Mouse (Mus musculus) liver, embryonic 15.5 days (tissue): ENCODE results near the gene Phlpp1. TPM values are rescaled to one million over a fixed set of nuclear protein-coding genes. Genes with fewer than 3 reads are reported as not detected.

Experiments used
- ATAC-seq: fragments of 200-750 bp; cut with Nextera tagmentation; 2 replicates; pipeline ENCODE4 v1.8.0; 2017; ENCODE audit warnings: moderate number of reproducible peaks, mild to moderate bottlenecking, moderate library complexity; ENCODE audit not compliant: insufficient read depth
- H3K27ac ChIP-seq: fragments of 300-500 bp; sonication (generic); replicated peaks from 2 replicates; pipeline ENCODE4 v1.5.1; 2015; ENCODE audit warnings: mild to moderate bottlenecking, inconsistent platforms
- H3K27me3 ChIP-seq: fragments of 300-500 bp; sonication (generic); 2 replicates; pipeline ENCODE4 v1.6.1; 2015; ENCODE audit warnings: mild to moderate bottlenecking, inconsistent platforms
- H3K36me3 ChIP-seq: fragments of 300-500 bp; sonication (generic); replicated peaks from 2 replicates; pipeline ENCODE4 v1.6.1; 2015; ENCODE audit warnings: moderate library complexity, mild to moderate bottlenecking, inconsistent platforms
- H3K4me1 ChIP-seq: fragments of 300-500 bp; sonication (generic); replicated peaks from 2 replicates; pipeline ENCODE4 v1.6.1; 2015; ENCODE audit warnings: inconsistent platforms
- H3K4me2 ChIP-seq: fragments of 300-500 bp; sonication (generic); 2 replicates; pipeline ENCODE4 v1.6.1; 2015; ENCODE audit warnings: moderate library complexity, mild to moderate bottlenecking, inconsistent platforms
- H3K4me3 ChIP-seq: fragments of 300-500 bp; sonication (generic); replicated peaks from 2 replicates; pipeline ENCODE4 v1.5.1; 2015; ENCODE audit warnings: mild to moderate bottlenecking, inconsistent platforms
- H3K9ac ChIP-seq: fragments of 300-500 bp; sonication (generic); 2 replicates; pipeline ENCODE4 v1.6.1; 2015; ENCODE audit warnings: moderate library complexity, mild to moderate bottlenecking, inconsistent platforms
- H3K9me3 ChIP-seq: fragments of 300-500 bp; sonication (generic); replicated peaks from 2 replicates; pipeline ENCODE4 v1.6.1; 2016; ENCODE audit warnings: inconsistent platforms
- WGBS: fragments of 180-500 bp; shearing (Covaris S2); methylation state at CpG from one replicate; pipeline ENCODE4 v1.1.7; 2015; ENCODE audit warnings: mixed read lengths; ENCODE audit not compliant: insufficient replicate concordance; 5-methylcytosine and 5-hydroxymethylcytosine counted together
- polyA plus RNA-seq: library from polyadenylated mRNA; unstranded; fragments of >200 nt; fragmentation: Nextera tagmentation; extraction: Ambion mirVana; gene quantifications from 2 replicates; pipeline ENCODE4 v1.2.1, GENCODE M21; 2015

Gene Phlpp1
- polyA plus RNA-seq, 1 experiment from 2014 or later: 0.94 TPM

- 38% methylated on average over 17 of the region's 17 CpGs for WGBS
- H3K9me3 ChIP-seq: no peaks in the 10 kb centered on the region
- no peaks in the 10 kb centered on the region for H3K27me3 ChIP-seq
- no peak overlapping the region for H3K27ac ChIP-seq
- no peaks in the 10 kb centered on the region for H3K4me1 ChIP-seq
- no peak overlapping the region for H3K9ac ChIP-seq
- no peaks in the 10 kb centered on the region for H3K36me3 ChIP-seq
- no peak overlapping the region for H3K4me3 ChIP-seq
- H3K4me2 ChIP-seq: no peak overlapping the region
- ATAC-seq: no peak
These were observed 22.9 kb upstream of the Phlpp1 start for GRCm38 (mm10) chr1:106148386-106149380.

- H3K4me2 ChIP-seq: peak overlapping the region; percentile 45
- ATAC-seq: no peak
- 21% methylated on average over 12 of the region's 12 CpGs for WGBS
These were observed 19.7 kb upstream of the Phlpp1 start for GRCm38 (mm10) chr1:106151846-106152245.

GRCm38 (mm10) chr1:106152742-106153141 is 18.8 kb upstream of the Phlpp1 start:
- Histone ChIP-seq H3K9ac (no peak overlapping the region), H3K4me3 (no peak overlapping the region), H3K27me3 (no peaks in the 10 kb centered on the region), H3K4me2 (no peak overlapping the region), H3K9me3 (no peaks in the 10 kb centered on the region), H3K4me1 (no peaks in the 10 kb centered on the region), H3K36me3 (no peaks in the 10 kb centered on the region), H3K27ac (no peak overlapping the region)
- no peak for ATAC-seq

More at GRCm38 (mm10) chr1:106151846-106152245, 19.7 kb upstream of the Phlpp1 start:
- H3K36me3 ChIP-seq: no peaks in the 10 kb centered on the region
- H3K27ac ChIP-seq: no peak overlapping the region
- no peaks in the 10 kb centered on the region for H3K9me3 ChIP-seq
- no peak overlapping the region for H3K4me3 ChIP-seq
- H3K9ac ChIP-seq: no peak overlapping the region
- no peaks in the 10 kb centered on the region for H3K27me3 ChIP-seq
- H3K4me1 ChIP-seq: no peaks in the 10 kb centered on the region

GRCm38 (mm10) chr1:106154590-106154989 is 17.0 kb upstream of the Phlpp1 start:
- WGBS: 71% methylated on average over 7 of the region's 7 CpGs
- Histone ChIP-seq H3K36me3 (no peaks in the 10 kb centered on the region), H3K27ac (no peak overlapping the region), H3K4me1 (no peaks in the 10 kb centered on the region), H3K9ac (no peak overlapping the region), H3K9me3 (no peaks in the 10 kb centered on the region), H3K27me3 (no peaks in the 10 kb centered on the region), H3K4me3 (no peak overlapping the region), H3K4me2 (no peak overlapping the region)
- ATAC-seq: no peak

- no peak overlapping the region for H3K4me2 ChIP-seq
- no peaks in the 10 kb centered on the region for H3K27me3 ChIP-seq
- H3K9ac ChIP-seq: no peak overlapping the region
- H3K4me1 ChIP-seq: no peaks in the 10 kb centered on the region
- no peak overlapping the region for H3K4me3 ChIP-seq
- ATAC-seq: no peak
- no peaks in the 10 kb centered on the region for H3K36me3 ChIP-seq
- H3K9me3 ChIP-seq: no peaks in the 10 kb centered on the region
- 66% methylated on average over 10 of the region's 10 CpGs for WGBS
- H3K27ac ChIP-seq: no peak overlapping the region
These were observed 16.4 kb upstream of the Phlpp1 start for GRCm38 (mm10) chr1:106155087-106155567.

- Histone ChIP-seq H3K36me3 (no peaks in the 10 kb centered on the region), H3K4me1 (no peaks in the 10 kb centered on the region), H3K27ac (no peak overlapping the region), H3K9me3 (no peaks in the 10 kb centered on the region), H3K4me2 (no peak overlapping the region), H3K27me3 (no peaks in the 10 kb centered on the region), H3K9ac (no peak overlapping the region), H3K4me3 (no peak overlapping the region)
- ATAC-seq: no peak
- WGBS: 66% methylated on average over 6 of the region's 6 CpGs
These were observed 15.8 kb upstream of the Phlpp1 start for GRCm38 (mm10) chr1:106155702-106156101.

GRCm38 (mm10) chr1:106157961-106158515 is 13.5 kb upstream of the Phlpp1 start:
- no peaks in the 10 kb centered on the region for H3K4me1 ChIP-seq
- H3K36me3 ChIP-seq: no peaks in the 10 kb centered on the region
- no peak overlapping the region for H3K9ac ChIP-seq
- no peak overlapping the region for H3K27ac ChIP-seq
- H3K27me3 ChIP-seq: no peaks in the 10 kb centered on the region
- ATAC-seq: no peak
- no peaks in the 10 kb centered on the region for H3K9me3 ChIP-seq
- WGBS: 13% methylated on average over 4 of the region's 4 CpGs
- no peak overlapping the region for H3K4me3 ChIP-seq
- H3K4me2 ChIP-seq: no peak overlapping the region

- WGBS: 71% methylated on average over 5 of the region's 5 CpGs
- Histone ChIP-seq H3K27me3 (no peaks in the 10 kb centered on the region), H3K9me3 (no peaks in the 10 kb centered on the region), H3K4me3 (no peak overlapping the region), H3K36me3 (no peaks in the 10 kb centered on the region), H3K4me2 (no peak overlapping the region), H3K27ac (no peak overlapping the region), H3K9ac (no peak overlapping the region), H3K4me1 (no peaks in the 10 kb centered on the region)
- ATAC-seq: no peak
These were observed 11.9 kb upstream of the Phlpp1 start for GRCm38 (mm10) chr1:106159667-106160066.

GRCm38 (mm10) chr1:106160916-106161315 is 10.6 kb upstream of the Phlpp1 start:
- no peaks in the 10 kb centered on the region for H3K36me3 ChIP-seq
- no peaks in the 10 kb centered on the region for H3K27me3 ChIP-seq
- no peak overlapping the region for H3K4me2 ChIP-seq
- H3K4me3 ChIP-seq: no peak overlapping the region
- no peak overlapping the region for H3K27ac ChIP-seq
- H3K4me1 ChIP-seq: no peaks in the 10 kb centered on the region
- 47% methylated on average over 4 of the region's 4 CpGs for WGBS
- no peak overlapping the region for H3K9ac ChIP-seq
- no peak for ATAC-seq
- no peaks in the 10 kb centered on the region for H3K9me3 ChIP-seq

GRCm38 (mm10) chr1:106162581-106162980 is 9.0 kb upstream of the Phlpp1 start:
- no peak for ATAC-seq
- WGBS: 21% methylated on average over 7 of the region's 7 CpGs

GRCm38 (mm10) chr1:106163401-106163800 is 8.2 kb upstream of the Phlpp1 start:
- no peaks in the 10 kb centered on the region for H3K36me3 ChIP-seq
- ATAC-seq: no peak
- H3K27ac ChIP-seq: no peak overlapping the region
- H3K27me3 ChIP-seq: no peaks in the 10 kb centered on the region
- H3K9ac ChIP-seq: no peak overlapping the region
- no peak overlapping the region for H3K4me3 ChIP-seq
- no peaks in the 10 kb centered on the region for H3K4me1 ChIP-seq
- H3K4me2 ChIP-seq: no peak overlapping the region
- 63% methylated on average over 8 of the region's 8 CpGs for WGBS
- H3K9me3 ChIP-seq: no peaks in the 10 kb centered on the region

More at GRCm38 (mm10) chr1:106162581-106162980, 9.0 kb upstream of the Phlpp1 start:
- no peaks in the 10 kb centered on the region for H3K4me1 ChIP-seq
- no peak overlapping the region for H3K27ac ChIP-seq
- no peaks in the 10 kb centered on the region for H3K27me3 ChIP-seq
- H3K4me2 ChIP-seq: no peak overlapping the region
- H3K9ac ChIP-seq: no peak overlapping the region
- no peak overlapping the region for H3K4me3 ChIP-seq
- no peaks in the 10 kb centered on the region for H3K9me3 ChIP-seq
- H3K36me3 ChIP-seq: no peaks in the 10 kb centered on the region
